1 mouse cellular context compared by ENCODE assay signal in genomic region chr8:107046976-107047375, GRCm38 (mm10).
TF ChIP-seq lines count a peak whose summit lies in the region.

No protein-coding gene starts in this region.

TF ChIP-seq in CH12.LX, 34 proteins besides CTCF, POLR2A, EP300 and RAD21:
- TF ChIP-seq BHLHE40 (IDR thresholded peaks at IDR 0.05; ENCODE audit: low read depth, low read length) (no peak), TBP (conservative IDR thresholded peaks at IDR 0.05; ENCODE audit: low read depth, low read length) (no peak), POLR2AphosphoS2 (IDR thresholded peaks at IDR 0.05; ENCODE audit: low read depth, low read length) (no peak), MAX (IDR thresholded peaks at IDR 0.05; ENCODE audit: low read length) (no peak), MYC (IDR thresholded peaks at IDR 0.05; ENCODE audit: low read depth, low read length) (no peak)
